Mouse (Mus musculus) spleen, adult 2 months (tissue): ENCODE measurements around the gene Hist1h2bj.

Experiments
- CTCF ChIP-seq: fragments of 200-500 bp; IDR thresholded peaks from 2 replicates; pipeline ENCODE4 v1.5.1; 2011; ENCODE audit warnings: mild to moderate bottlenecking, inconsistent platforms; ENCODE audit not compliant: insufficient read depth, insufficient read length, insufficient replicate concordance; ENCODE audit errors: extremely low read depth
- POLR2A ChIP-seq: fragments of 200-500 bp; IDR thresholded peaks from 2 replicates; pipeline ENCODE4 v1.6.1; 2011; ENCODE audit warnings: low read depth, low read length, inconsistent platforms

- TF ChIP-seq CTCF (no peak), POLR2A (no peak)
These were observed 35.1 kb upstream of the Hist1h2bj start for GRCm38 (mm10) chr13:22007872-22008271.
